Mouse (Mus musculus): ENCODE data around the gene Gm14124.
"Not testable (repeated sequence)": the region's sequence is repeated elsewhere in the genome, so short reads cannot be mapped to it uniquely, and the experiment has no call there.

Gm14124 gene

DNA sequence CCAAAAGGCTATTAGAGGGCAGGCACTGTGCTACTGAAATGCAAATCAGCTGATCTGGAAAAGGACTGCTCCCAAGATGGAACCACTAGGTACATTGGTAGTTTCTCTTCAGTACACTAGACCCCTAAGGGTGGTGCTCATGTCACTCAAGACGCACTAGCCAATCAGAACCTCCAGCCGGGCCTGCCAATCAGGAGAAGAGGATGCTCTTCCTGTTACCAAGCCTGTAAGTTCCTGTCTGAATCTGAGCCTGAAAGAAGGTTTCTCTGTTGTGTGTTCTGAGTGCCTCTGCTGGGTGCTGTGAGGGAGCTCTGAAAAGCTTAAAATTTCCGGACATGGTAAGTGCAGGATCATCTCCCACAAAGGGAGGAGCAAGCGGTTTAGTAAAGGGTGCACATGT lies at the start of gene Gm14124:
Gene Gm14124 (plus strand): TSS at position 227 of the 400 bp plus-strand sequence.
- not testable (repeated sequence) for DNase-seq (ENCODE audit: inconsistent age in 2 of 2, low spot score in 1 of 2)

DNA sequence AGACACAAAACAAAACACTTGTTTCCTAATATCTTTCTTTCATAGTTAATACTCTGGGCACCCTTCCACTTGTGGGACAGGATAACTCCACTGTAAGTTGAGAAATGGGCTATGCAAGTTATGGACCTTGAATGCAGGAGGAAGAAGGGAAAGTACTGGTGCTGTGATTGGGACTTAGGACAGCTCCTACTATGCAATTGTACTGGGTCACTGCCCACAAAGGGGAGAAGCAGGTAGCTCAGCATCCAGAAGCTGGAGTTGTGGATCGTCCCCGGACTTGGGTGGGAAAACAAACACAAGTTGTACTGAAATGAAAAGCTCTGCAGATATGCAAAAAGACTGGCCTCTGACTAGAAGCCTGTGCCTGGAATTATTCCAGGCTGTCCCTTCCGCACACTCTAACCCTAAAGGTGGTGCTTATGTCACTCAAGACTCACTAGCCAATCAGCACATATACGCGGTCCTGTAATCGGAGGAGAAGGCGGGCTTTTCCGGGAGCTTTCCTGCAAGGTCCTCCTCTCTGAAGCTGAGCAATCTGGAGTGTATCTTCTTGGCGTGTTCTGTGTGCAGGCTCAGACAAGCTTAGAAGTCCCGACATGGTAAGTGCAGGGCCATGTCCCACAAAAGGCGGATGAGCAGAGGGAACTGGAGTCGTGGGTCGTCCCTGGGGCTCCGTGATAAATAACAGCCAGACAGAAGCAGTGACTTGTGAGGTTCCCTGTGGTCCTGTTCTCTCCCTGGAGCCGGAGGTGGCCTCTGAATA lies 39.5 kb upstream of the Gm14124 start, which contains the start of gene Zfp937:
Gene Zfp937 (plus strand): TSS at position 474 of the 763 bp plus-strand sequence.
- DNase-seq (ENCODE audit: inconsistent age in 2 of 2, low spot score in 1 of 2): peak; percentile 89 to 95

DNA sequence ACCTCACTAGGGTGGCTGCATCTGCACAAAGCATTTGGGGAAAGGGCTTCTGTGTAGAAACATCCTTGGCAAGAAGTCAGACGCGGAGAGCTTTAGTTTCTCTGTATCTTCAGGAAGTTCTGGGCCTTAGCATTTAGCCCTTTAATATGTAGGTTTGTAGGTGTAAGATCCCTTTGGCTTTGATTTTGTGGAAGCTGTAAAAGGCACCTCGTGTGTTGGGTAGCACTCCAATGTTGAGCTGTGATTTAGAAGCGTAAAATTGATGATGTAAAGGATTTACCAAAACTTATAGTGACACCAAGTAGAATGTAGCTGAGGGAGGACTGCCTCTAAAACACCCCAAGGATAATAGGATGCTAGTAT lies 39.0 kb upstream of the Gm14124 start:
- not testable (repeated sequence) for DNase-seq (ENCODE audit: inconsistent age in 2 of 2, low spot score in 1 of 2)

GRCm38 (mm10) chr2:150223263-150223662 lies 34.1 kb upstream of the Gm14124 start:
- DNase-seq (ENCODE audit: inconsistent age in 2 of 2, low spot score in 1 of 2): not testable (repeated sequence)

GRCm38 (mm10) chr2:150243211-150243610 lies 14.1 kb upstream of the Gm14124 start:
- DNase-seq (ENCODE audit: inconsistent age in 2 of 2, low spot score in 1 of 2): no peak

DNA sequence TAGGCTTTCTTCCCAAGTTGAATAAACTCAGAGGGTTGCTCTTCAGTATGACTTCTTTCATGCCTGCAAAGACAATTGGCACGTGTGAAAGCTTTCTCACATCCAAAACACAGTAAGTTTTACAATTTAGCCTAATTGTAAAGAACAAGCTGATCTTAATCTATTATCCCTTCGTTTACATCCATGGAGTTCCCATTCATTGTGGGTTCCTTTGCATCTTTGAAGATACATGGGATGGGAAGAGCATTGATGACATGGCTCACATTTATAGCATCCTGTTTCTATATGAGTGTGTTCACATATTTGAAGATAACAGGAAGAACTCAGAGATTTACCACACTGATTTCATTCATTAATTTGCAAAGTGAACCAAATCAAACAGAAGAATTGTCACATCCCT lies 1.8 kb upstream of the Gm14124 start, which contains the start of gene Gm21994:
Gene Gm21994 (minus strand): TSS at position 101 of the 400 bp plus-strand sequence.
- not testable (repeated sequence) for DNase-seq (ENCODE audit: inconsistent age in 2 of 2, low spot score in 1 of 2)

DNA sequence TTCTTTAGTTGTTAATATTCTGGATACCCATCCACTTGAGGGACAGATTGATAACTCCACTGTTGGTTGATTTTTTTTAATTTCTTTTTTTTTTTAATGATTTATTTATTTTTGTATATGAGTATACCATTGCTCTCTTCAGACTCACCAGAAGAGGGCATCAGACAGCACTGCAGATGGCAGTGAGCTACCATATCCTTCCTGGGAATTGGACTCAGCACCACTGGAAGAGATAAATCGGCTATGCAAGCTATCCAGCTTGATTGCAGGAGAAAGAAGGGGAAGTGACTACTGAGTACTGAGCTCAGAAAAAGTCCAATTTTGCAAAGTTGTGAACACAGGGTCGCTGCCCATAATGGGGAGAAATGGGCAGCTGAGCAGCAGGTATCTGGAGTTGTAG lies 456 bp upstream of the Gm14124 start:
- not testable (repeated sequence) for DNase-seq (ENCODE audit: inconsistent age in 2 of 2, low spot score in 1 of 2)

- DNase-seq (ENCODE audit: inconsistent age in 2 of 2, low spot score in 1 of 2): no peak
Observed at GRCm38 (mm10) chr2:150293669-150294068, 36.4 kb downstream of the Gm14124 start.

DNA sequence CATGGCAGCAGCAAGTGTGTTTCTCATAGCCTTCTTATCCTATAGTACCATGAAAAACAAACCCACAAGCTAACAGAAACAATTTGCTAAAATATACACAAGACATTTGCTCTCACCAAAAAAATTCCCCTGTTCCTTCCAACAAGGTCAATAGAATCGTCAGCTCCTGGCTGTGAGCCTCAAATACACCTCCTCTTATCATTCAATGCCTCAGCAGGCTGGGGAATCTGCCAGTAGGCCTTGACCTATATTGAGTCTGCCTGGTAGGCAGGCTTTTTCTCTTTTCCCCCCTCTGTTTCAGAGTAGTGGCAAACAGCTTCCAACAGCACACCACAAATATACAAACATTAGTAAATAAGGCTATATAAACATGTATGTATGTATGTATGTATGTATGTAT lies 41.8 kb downstream of the Gm14124 start:
- peak; percentile 79 to 90 for DNase-seq (ENCODE audit: inconsistent age in 2 of 2, low spot score in 1 of 2)

DNA sequence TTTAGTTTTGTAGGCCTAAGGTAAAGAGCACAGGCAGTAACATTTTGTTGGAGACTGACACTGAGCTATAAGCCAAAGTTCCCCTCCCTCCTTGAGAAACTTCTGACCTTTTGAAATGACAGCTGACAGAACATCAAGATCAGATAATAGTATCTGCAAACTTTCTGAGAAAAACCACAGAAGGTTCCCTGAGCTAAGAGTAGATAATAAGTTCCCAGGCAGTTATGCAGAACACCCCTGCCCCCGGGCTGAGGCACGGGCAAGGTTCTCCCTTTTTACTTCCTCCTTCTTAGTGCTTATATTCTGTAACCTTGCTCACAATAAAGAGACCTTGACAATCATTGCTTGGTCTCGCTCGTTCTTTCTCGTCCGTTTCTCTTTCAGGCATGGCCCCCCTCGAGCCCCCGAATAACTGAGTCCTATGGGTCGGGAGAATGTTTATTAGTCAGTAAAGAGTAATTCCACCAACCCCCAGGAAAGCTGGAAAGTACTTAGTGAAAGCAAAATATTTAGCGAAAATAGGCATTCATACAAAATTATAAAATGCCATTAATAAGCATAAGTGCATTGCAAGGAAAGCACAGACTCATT lies 50.0 kb downstream of the Gm14124 start:
- no peak for DNase-seq (ENCODE audit: inconsistent age in 2 of 2, low spot score in 1 of 2)

DNA sequence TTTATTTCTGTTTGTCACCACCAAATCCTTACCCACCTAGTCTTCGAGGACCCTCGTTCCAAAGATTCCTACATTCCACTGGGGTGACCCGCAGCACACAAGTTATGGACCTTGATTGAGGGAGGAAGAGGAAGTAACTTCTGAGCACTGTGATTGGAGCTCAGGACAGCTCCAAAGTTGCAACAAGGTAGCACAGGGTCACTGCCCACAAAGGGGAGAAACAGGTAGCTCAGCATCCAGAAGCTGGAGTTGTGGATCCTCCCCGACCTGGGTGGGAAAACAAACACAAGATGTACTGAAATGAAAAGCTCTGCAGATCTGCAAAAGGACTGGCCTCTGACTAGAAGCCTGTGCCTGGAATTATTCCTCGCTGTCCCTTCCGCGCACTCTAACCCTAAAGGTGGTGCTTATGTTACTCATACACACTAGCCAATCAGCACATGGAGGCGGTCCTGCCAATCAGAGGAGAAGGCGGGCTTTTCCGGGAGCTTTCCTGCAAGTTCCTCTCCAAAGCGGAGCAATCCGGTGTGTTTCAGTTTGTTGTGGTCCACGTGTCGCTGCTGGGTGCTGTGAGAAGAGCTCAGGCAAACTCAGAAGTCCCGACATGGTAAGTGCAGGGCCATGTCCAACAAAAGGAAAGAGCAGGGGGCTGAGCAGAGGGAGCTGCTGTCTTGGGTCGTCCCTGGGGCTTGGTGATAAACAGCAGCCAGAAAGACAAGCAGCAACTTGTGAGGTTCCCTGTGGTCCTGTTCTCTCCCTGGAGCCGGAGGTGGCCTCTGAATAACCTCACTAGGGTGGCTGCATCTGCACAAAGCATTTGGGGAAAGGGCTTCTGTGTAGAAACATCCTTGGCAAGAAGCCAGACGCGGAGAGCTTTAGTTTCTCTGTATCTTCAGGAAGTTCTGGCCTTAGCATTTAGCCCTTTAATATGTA lies 53.9 kb downstream of the Gm14124 start:
- DNase-seq (ENCODE audit: inconsistent age in 2 of 2, low spot score in 1 of 2): peak; percentile 92 to 98

GRCm38 (mm10) chr2:150316140-150316539 lies 58.8 kb downstream of the Gm14124 start:
- no peak for DNase-seq (ENCODE audit: inconsistent age in 2 of 2, low spot score in 1 of 2)

- DNase-seq (ENCODE audit: inconsistent age in 2 of 2, low spot score in 1 of 2): no peak
Observed at GRCm38 (mm10) chr2:150318973-150319372, 61.7 kb downstream of the Gm14124 start.
